Mouse (Mus musculus): ENCODE results near the gene Ddx23.

The Ddx23 gene

DNA sequence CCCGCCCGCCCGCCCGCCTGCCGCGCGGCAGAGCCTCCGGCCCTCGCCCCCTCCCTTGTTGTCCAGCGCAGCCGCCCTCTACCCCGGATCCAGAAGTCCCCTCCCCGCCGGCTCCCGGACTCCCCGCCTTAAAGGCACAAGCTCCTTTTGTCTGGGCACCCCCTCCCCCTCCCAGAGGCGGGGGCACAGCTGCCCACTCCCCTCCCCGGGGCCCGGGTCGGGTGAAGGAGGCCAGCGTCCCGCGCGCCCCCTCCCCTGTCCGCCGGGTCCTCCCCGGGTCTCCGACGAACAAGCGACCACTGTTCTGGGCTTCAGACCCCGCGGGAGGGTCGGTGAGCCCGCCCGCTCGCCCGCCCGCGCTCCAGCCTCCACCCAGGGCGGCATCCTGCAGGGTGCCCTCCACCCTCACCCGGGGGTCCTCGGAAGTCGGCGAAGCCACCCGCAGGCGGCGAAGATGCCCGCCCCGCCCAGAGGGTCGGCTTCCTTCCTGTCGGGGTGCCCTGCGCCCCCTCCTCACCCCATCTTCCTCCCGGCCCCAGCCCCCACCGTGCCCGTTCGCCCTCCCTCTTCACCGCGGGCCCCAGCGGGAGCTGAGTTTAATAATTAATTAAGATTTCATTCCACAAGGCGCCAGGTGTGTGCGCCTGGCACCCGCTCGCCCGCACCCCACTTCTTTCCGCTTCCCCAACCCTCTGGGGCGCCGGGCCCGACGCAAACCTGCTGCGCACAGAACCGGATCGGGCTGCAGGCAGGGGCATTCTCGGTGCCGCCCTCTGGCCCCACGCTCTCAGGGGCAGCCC lies 53.2 kb downstream of the Ddx23 start, which contains the start of gene Adcy6:
Gene Adcy6, minus strand, starts transcription at position 746 of the 800 bp plus-strand sequence.
- in situ Hi-C loops (cut with MboI, MseI), result no loop called here

DNA sequence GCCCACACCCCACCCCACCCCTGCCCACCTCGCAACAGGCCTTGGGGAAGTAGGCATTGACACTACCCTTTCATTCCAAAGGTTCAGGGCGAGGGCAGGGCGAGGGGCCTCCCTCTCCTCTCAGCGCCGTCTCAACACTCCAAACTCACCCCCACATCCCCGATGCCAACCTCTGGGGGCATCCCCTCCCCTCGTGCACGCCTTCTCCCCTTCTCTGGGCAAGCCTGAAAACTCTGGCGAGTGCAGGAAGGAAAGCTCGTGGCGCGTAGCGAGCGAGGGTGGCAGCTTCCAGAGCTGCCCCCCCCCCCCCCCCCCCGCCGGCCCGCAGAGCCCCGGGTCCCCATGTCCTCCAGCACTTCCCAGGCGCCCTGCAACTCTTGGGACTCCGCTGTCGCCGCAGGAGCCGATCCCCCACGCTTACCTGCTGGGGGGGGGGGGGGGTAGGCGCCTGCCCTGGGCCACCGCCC lies 53.9 kb downstream of the Ddx23 start:
- in situ Hi-C loops (cut with MboI, MseI), result no loop called here

DNA sequence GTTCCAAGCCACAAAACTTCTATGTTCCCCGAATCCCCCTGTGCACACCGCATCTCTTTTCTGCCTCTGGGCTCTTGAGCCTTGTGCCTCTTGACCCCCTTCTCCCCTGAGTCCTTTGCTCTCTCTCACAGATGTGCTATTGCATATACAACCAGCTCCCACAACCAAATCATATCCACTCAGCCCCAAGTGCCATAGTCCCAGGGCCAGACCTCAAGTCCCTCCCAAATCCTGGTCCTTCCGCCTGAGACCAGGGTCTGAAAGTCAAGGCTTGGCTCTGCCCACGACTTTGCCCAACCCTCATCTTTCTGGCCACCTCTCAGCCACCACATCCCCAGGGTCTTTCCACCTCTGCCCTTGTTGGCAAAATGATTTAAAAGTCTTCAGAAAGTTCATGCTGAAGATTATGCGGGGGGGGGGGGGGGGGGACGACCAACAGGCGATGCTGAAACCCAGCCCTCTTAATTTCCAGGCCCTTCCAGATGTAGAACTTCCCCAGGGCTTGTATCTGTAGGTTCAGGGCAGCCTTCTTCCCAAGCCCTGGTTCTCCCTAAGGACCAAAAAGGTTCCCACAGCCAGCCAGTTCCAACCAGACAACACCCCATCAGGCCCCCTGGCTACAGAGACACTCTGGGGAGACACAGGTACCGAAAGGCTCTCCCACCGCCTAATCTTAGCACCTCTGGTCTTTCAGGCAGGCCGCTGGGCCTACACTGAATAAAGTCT lies 54.5 kb downstream of the Ddx23 start:
- in situ Hi-C loops (cut with MboI, MseI), result no loop called here

DNA sequence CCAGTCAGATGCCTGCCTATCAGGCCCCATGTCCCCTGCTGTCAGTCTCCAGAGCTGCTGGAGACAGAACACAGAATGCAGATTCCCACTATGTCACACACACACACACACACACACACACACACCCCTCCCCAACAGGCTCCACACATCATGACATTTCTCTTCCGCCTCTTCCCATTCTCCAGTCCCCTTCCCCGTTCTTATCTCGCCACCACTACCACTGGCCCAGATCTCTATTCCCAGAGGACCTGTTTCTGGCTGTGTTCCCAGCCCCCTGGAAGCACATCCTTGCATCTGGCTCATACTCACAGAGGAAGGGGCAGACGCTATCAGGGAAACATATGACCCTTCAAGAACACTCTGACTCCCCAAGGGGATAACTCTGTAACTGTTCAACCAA lies 55.1 kb downstream of the Ddx23 start:
- in situ Hi-C loops (cut with MboI, MseI), result no loop called here

DNA sequence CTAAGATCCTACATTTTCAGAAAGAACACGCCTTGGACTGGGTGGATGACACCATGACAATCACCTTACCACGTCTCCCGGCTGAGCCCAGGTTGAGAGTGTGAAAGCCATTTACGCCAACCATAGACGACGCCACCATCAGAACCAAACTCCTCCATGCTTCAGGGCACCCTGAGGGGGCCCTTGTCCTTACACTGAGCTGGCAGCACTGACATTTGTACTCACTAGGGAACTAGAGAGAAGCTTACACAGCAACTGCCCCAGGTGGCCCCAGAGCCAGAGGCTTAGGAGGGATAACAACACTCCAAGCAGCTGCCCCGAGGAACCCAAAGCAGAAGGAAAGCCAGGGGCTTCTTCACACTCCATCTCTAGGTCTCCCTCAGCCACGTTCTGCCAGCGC lies 56.0 kb downstream of the Ddx23 start:
- in situ Hi-C loops (cut with MboI, MseI), result no loop called here

DNA sequence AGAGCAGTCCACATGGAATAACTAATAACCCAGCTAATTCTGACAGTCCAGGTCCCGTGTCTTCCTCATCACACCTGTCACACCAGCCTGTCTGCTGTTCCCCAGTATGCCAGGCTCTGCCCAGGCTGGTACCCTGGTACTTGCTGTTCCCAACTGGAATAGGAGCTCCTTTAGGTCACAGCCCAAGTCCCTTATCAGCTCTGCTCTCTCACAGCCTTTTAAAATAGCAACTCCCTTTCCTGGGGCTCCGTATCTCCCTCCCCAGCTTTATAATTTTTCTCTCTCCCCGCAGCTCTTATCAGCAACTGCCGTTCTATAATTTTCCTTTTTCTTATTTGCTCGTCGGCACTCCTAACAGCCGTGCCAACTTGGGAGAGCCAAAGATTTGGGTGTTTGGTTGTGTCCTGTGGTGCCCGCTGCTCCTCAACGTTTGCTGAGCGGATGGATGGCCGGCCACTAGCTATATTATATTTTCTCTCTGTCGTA lies 56.6 kb downstream of the Ddx23 start:
- in situ Hi-C loops (cut with MboI, MseI), result no loop called here

DNA sequence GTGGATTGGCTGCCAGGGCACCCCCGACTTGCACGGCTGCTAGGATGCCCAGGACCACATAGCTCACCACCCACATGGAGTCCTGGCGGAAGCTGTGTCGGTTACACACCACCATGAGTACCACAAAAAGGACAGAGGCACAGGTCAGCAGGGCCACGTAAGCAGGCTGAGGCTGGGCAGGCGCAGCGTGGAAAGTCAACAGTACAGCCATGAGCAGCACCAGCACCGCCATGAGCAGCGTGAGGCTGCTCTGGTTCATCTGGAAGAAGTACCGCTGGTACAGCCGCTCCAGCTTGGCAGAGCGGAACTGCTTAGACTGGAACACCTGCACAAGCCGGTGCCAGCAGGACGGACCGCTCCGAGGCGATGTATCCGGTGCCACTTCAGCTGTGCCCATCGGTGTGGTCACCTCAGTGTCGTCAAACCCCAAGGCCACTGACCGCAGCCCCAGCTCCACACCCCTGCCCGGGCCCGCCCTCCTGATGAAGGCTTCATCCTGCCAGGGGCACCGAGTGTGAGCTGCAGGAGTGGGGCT lies 58.6 kb downstream of the Ddx23 start:
- in situ Hi-C loops (cut with MboI, MseI), result no loop called here

DNA sequence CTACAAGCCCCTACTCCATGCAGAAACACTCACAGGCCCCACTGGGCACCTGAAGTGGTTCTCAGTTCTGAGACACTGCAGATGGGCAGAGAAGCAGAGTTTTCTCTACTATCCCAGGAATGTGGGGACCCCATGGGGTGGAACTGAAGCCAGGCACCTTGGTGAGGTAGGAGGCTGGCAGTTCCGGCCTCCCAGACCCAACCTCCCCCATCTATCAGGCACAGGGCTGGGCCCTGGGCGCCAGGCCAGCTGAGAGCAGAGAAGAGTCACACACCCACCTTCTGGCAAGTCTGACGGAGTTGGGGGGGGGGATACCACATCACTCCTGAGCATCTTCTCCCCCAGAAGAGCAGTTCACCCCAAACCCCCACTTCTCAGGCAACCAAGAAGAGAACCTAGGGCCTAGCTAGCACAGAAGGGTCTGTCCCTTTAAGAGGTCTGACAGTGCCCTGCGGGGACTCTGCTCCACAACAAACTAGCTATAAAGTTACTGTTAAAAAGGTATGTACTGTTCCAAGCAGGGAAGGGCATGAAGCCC lies 59.7 kb downstream of the Ddx23 start:
- in situ Hi-C loops (cut with MboI, MseI), result no loop called here

DNA sequence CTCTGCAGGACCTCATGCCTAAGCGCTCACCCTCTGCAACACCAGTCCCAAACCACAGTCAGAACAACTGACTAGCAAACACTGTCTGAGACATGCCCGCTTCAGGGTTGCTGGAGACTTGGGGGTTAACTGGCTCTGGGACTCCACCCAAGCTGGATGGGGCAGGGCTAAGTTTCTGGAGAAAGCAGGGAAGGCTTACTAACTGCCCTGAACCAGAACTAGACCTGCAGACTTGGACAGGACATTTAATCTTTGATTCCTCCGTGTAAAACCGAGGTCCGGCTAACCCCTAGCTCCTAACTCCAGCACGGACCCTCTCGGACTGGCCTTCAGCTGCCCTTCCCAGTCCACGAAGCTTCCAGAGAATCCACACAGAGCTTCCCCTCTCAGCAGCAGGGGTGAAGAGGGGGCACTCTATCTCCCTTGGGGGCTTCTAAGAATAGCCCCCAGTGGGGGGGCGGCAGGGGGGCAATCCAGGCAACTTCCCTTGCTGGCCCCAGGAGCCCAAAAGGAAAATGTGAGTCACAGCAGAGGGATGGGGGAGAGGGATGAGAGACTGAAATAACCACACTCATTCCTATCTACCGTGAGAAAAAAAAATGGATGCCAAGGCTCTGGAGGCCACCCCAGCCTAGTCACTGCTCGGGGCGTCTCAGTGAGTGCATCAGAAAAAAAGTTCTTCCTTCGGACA lies 60.4 kb downstream of the Ddx23 start:
- in situ Hi-C loops (cut with MboI, MseI), result no loop called here

DNA sequence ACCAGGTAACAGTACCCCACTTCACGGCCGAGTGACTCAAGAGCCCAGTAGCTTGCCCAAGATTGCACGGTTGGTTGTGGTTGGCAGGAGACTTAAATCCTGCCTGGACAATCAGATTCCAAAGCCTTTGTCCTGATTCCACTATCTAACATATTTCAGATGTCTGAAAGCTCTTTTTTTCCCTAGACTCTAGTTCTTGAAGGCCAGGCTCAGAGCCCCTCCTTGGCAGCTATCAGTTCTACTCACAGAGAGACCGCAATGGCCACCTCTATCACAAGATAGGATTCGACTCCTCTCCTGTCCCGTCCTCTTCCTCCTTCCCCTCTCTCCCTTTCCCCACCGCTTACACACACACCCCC lies 60.9 kb downstream of the Ddx23 start:
- in situ Hi-C loops (cut with MboI, MseI), result no loop called here

DNA sequence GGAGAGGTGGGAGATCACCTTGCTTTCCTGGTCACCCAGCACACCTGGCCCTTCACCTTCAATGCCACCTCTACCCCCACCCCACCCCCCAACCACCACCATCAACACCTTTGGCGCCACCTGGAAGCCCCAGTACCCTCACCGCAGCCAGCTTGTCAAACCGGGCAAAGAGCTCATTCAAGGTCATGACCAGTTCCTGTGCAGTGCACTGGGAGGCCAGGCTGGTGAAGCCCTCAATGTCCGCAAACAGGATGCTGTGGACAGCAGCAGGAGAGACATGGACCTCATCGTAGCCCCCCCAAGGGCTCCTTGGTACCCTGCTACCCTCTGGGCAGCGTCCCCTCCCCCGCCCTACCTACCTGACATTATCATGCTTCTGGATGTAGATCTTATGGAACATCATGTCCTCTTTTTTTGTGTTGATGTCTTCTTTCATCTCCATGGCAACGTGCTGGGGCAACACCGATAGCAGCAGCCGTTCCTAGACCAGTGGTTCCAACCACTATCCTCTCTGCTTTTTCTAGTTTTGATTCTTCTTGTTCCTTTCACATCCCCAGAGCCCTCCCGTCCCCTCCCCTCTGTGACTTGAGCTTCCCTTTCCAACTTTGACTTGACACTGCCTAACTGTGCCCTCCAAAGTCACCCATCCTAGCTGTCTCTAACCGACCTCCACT lies 62.5 kb downstream of the Ddx23 start:
- in situ Hi-C loops (cut with MboI, MseI), result no loop called here

DNA sequence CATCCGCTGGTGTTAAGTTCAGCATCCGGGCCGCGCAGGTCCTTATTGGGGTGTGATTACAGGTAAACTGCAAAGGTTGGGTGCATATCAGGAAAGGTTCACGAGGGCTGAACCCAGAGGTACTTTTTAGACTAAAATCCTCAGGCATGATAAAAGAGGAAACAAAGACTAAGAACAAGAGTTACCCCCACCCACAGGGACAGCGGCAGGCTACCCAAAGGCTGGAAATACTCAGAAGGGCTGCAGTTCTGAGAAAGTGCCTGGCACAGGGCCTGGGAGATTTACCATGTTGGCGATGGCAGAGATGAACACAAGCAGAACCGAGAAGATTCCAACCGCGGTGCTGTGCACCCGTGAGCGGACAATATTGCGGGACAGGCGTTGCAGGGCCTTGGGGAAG lies 66.1 kb downstream of the Ddx23 start:
- in situ Hi-C loops (cut with MboI, MseI), result no loop called here

Measured in T-helper 17 cell (primary cell).